Mouse (Mus musculus) testis, postnatal 10 days (tissue): ENCODE results near the gene Hist1h2bp.
A peak's percentile ranks its signal among the peaks of the same experiment; 100 is the strongest.
"Not testable (repeated sequence)": the region's sequence is repeated elsewhere in the genome, so short reads cannot be mapped to it uniquely, and the experiment has no call there.

Experiments used
- DNase-seq: peaks from one replicate; pipeline ENCODE4 v3.0.0; 2021; ENCODE audit warnings: low spot score

Hist1h2bp gene

GRCm38 (mm10) chr13:21786899-21787629 lies at the start of gene Hist1h2bp, which contains the start of gene Hist1h2an:
TSS of gene Hist1h2bp (plus strand) at chr13:21787461.
TSS of gene Hist1h2an (minus strand) at chr13:21787218.
- peak; percentile 78 for DNase-seq

- no peak for DNase-seq
Observed at GRCm38 (mm10) chr13:21745006-21745405, 42.3 kb upstream of the Hist1h2bp start.

- no peak for DNase-seq
Observed at GRCm38 (mm10) chr13:21749387-21750158, 37.7 kb upstream of the Hist1h2bp start.

GRCm38 (mm10) chr13:21750159-21751017 lies 36.9 kb upstream of the Hist1h2bp start, which contains the start of gene Hist1h4k:
TSS of gene Hist1h4k (minus strand) at chr13:21750505.
- DNase-seq, result peak; percentile 92

- no peak for DNase-seq
Observed at GRCm38 (mm10) chr13:21751417-21751816, 35.8 kb upstream of the Hist1h2bp start.

GRCm38 (mm10) chr13:21751827-21752226 lies 35.4 kb upstream of the Hist1h2bp start:
- DNase-seq, result no peak

GRCm38 (mm10) chr13:21752356-21752755 lies 34.9 kb upstream of the Hist1h2bp start:
- no peak for DNase-seq

- DNase-seq, result no peak
Observed at GRCm38 (mm10) chr13:21753051-21753523, 34.2 kb upstream of the Hist1h2bp start.

GRCm38 (mm10) chr13:21753524-21754285 lies 33.6 kb upstream of the Hist1h2bp start, which contains the start of the genes Hist1h2ak and Hist1h2bn:
TSS of gene Hist1h2ak (minus strand) at chr13:21753827.
TSS of gene Hist1h2bn (plus strand) at chr13:21754123.
- peak; percentile 55 for DNase-seq

GRCm38 (mm10) chr13:21754294-21755001 lies 32.8 kb upstream of the Hist1h2bp start:
- not testable (repeated sequence) for DNase-seq

- no peak for DNase-seq
Observed at GRCm38 (mm10) chr13:21755707-21756106, 31.6 kb upstream of the Hist1h2bp start.

GRCm38 (mm10) chr13:21778814-21779766 lies 8.2 kb upstream of the Hist1h2bp start:
- peak; percentile 72 for DNase-seq

GRCm38 (mm10) chr13:21779767-21780731 lies 7.2 kb upstream of the Hist1h2bp start, which contains the start of gene Hist1h1b:
TSS of gene Hist1h1b (minus strand) at chr13:21780625.
- peak; percentile 77 for DNase-seq

- DNase-seq, result no peak
Observed at GRCm38 (mm10) chr13:21781021-21781555, 6.2 kb upstream of the Hist1h2bp start.

GRCm38 (mm10) chr13:21781639-21782038 lies 5.6 kb upstream of the Hist1h2bp start:
- DNase-seq, result no peak

GRCm38 (mm10) chr13:21782361-21783254 lies 4.7 kb upstream of the Hist1h2bp start:
- not testable (repeated sequence) for DNase-seq

GRCm38 (mm10) chr13:21783255-21783617 lies 4.0 kb upstream of the Hist1h2bp start, which contains the start of gene Hist1h3i:
TSS of gene Hist1h3i (minus strand) at chr13:21783370.
- DNase-seq, result no peak
